Mouse (Mus musculus) cortical plate, adult 2 months (tissue): ENCODE results near the gene Zfp672. TPM values are rescaled to one million over a fixed set of nuclear protein-coding genes. Genes with fewer than 3 reads are reported as not detected.

Source experiments
- H3K27ac ChIP-seq: fragments of 200-500 bp; 2 replicates; pipeline ENCODE4 v1.5.1; 2012; ENCODE audit warnings: low read length, control low read depth, inconsistent platforms; ENCODE audit not compliant: insufficient read depth
- H3K4me1 ChIP-seq: fragments of 200-500 bp; 2 replicates; pipeline ENCODE4 v1.6.1; 2011; ENCODE audit warnings: low read length; ENCODE audit not compliant: control insufficient read depth, insufficient read depth
- H3K4me3 ChIP-seq: fragments of 200-500 bp; 2 replicates; pipeline ENCODE4 v1.5.1; 2011; ENCODE audit warnings: mild to moderate bottlenecking, low read length, control low read depth; ENCODE audit not compliant: insufficient read depth
- CTCF ChIP-seq: fragments of 200-500 bp; IDR thresholded peaks from 2 replicates; pipeline ENCODE4 v1.5.1; 2011; ENCODE audit warnings: mild to moderate bottlenecking, control low read depth, low read length; ENCODE audit not compliant: insufficient read depth; ENCODE audit errors: extremely low read depth
- POLR2A ChIP-seq: fragments of 200-500 bp; IDR thresholded peaks from 2 replicates; pipeline ENCODE4 v1.6.1; 2011; ENCODE audit warnings: mild to moderate bottlenecking, low read length, control low read depth; ENCODE audit not compliant: insufficient read depth; ENCODE audit errors: extremely low read depth
- polyA plus RNA-seq: library from polyadenylated mRNA; depleted of rRNA; stranded (reverse); fragments of >200 nt; gene quantifications from 2 replicates; pipeline ENCODE4 v1.2.3, GENCODE M21; 2012

The Zfp672 gene
- polyA plus RNA-seq, 1 experiment = 50.2 TPM

DNA sequence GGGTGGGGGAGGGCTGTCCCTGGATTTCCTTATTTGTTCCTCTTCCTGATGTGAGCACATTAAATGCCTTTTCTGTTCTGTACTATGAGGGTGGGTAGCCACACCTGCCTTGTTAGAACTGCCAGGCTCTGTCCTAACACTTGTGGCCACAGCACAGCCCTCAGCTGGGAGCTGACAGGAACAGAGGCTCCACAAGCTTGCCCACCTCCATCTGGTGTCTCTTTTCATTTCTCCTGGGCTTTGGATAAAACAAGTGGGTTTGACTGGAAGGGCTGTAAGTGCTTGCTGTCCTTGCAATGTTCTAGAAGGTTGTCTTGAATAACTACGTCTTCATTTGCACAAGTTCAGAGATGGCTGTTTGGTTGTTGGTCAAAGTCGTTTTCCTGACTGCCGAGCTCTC, 24.8 kb upstream of the Zfp672 start:
- Histone ChIP-seq H3K27ac (no peak overlapping the region), H3K4me3 (no peak overlapping the region), H3K4me1 (peaks cover 2% of the 10 kb centered on the region; the same call in 1 of the 2 replicates)
- TF ChIP-seq CTCF = no peak
- no peak for TF ChIP-seq POLR2A

DNA sequence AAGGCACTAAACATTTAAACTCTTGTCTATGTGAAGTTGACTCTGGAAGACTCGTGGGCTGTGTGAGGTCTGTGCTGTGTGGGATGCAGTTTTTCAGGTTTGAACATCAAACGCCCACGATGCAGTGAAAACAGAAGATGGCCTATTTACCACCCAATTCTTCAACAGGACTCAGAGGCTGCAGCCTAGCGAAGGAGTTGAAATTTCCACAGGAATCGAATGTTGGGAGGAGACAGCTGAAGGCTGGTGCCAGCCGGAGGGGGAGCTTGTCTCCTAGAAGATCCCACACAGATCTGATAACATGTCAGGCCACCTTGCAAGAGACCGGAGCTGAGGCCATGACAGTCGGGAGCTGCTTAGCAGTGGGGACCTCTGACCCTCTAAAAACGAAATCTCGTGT, 24.3 kb upstream of the Zfp672 start:
- H3K4me1 ChIP-seq = peaks cover 2% of the 10 kb centered on the region; the same call in 1 of the 2 replicates
- TF ChIP-seq POLR2A = no peak
- no peak overlapping the region for H3K4me3 ChIP-seq
- H3K27ac ChIP-seq = no peak overlapping the region

DNA sequence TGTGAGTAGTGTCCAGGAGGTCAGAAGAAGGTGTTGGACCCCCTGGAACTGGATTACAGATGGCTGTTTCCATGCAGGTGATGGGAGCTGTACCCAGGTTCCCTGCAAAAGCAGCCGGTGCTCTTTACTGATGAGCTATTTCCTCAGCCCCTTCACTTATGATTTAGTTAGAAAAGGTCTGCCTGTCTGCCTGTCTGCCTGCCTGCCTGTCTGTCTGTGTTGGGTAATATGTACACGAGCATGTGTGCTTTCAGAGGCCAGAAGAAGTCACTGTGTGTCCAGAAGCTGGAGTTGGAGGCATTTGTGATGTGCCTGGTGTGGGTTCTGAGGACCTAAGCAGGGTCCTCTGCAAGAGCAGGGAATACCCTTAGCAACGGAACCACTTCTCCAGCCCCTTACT, 23.6 kb upstream of the Zfp672 start:
- H3K27ac ChIP-seq = no peak overlapping the region
- TF ChIP-seq POLR2A = no peak
- TF ChIP-seq CTCF = no peak
- peaks cover 2% of the 10 kb centered on the region; the same call in 1 of the 2 replicates for H3K4me1 ChIP-seq
- no peak overlapping the region for H3K4me3 ChIP-seq

DNA sequence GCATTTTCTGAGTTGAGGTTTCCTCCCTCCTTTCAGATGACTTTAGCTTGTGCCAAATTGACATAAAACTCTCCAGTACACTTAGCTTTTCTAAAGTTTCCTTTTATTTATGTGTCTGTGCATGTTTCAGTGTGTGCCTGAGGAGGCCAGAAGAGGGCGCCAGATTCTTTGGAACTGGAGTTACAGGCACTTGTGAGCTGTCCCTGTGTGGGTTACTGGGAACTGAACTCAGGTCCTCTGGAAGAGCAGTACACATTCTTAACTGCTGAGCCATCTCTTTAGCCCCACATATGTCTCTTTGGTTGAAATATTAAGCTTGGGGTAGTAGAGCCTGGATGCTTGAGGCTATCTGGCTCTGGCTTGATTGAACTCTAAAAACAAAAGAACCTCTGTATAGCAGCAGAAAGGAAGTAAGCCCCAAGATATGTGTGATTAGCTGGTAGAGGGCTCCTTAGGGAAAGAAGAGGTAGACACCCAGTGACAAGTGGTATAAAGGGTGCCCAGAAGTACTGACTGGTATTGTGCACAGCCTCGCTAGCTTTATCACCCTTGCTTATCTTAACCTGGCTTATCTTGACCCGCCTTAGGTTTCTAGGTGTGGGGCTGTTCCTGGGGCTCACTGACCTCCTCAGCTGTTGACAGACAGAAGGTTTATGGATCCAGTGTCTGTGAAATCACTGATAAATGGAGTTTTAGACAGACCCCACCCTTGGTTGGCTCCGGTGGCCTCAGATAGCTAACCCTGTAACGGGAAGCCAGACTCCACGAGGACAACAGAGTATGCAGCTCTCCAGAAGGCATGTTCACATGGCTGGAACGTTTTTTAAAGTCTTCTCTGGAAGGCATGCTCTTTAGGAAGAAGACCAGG, 22.8 kb upstream of the Zfp672 start:
- Histone ChIP-seq H3K4me1 (peaks cover 2% of the 10 kb centered on the region; the same call in 1 of the 2 replicates), H3K4me3 (no peak overlapping the region), H3K27ac (no peak overlapping the region)
- TF ChIP-seq POLR2A (no peak), CTCF (no peak)

DNA sequence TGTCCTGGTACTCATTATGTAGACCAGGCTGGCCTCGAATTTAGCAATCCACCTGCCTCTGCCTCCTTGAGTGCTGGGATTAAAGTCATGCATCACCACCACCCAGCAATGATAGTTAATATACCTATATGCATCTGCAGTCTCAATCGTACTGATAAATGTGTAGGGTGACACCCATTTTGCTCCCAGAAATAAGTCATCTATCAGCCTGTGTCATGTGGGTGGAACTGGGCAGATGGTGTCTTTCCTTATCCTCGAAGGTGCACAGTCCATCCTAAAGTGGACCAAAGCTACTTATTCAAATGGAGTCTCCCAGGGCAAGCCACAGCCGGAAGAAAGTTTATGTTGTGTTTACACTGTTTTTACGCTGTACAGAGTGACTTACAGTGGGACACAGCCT, 21.0 kb upstream of the Zfp672 start:
- H3K4me1 ChIP-seq = peaks cover 2% of the 10 kb centered on the region; the same call in 1 of the 2 replicates
- no peak overlapping the region for H3K27ac ChIP-seq
- H3K4me3 ChIP-seq = no peak overlapping the region
- TF ChIP-seq CTCF (no peak), POLR2A (no peak)

DNA sequence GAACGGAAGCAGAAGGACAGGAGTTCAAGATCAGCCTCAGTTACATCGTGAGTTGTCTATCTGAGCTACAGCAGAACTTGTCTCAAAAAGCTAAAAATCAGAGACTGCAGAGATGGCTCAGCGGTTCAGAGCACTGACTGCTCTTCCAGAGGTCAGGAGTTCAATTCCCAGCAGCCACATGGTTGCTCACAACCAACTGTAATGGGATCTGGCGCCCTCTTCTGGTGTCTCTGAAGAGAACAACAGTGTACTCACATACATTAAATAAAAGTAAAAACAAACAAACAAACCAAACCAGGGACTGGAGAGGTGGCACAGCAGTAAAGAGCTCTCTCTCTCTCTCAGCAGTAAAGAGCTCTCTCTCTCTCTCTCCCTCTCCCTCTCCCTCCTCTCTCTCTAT, 20.5 kb upstream of the Zfp672 start:
- H3K27ac ChIP-seq = no peak overlapping the region
- H3K4me1 ChIP-seq = peaks cover 2% of the 10 kb centered on the region; the same call in 1 of the 2 replicates
- H3K4me3 ChIP-seq = no peak overlapping the region
- TF ChIP-seq POLR2A (no peak), CTCF (no peak)

DNA sequence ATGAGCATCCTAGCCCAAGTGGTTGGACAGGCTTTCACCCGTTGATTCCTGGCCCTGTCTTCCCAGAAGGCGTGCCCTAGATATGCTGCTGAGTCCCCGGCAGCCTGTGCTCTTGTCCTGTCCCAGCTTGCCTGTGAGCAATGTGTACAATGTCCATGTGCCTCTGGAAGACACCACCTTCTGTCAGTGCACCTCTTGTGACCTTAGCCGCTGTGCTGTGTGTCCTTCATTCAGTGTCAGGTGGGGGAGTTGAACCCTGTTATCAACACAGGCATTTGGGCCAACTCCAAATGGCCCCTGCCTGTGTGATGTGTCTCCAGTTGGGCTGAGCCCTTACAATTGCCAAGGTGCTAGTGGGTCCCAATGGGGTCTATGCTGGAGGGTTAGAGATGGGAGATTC, 16.6 kb upstream of the Zfp672 start:
- H3K4me3 ChIP-seq = no peak overlapping the region
- TF ChIP-seq POLR2A (no peak), CTCF (no peak)
- no peak overlapping the region for H3K27ac ChIP-seq

DNA sequence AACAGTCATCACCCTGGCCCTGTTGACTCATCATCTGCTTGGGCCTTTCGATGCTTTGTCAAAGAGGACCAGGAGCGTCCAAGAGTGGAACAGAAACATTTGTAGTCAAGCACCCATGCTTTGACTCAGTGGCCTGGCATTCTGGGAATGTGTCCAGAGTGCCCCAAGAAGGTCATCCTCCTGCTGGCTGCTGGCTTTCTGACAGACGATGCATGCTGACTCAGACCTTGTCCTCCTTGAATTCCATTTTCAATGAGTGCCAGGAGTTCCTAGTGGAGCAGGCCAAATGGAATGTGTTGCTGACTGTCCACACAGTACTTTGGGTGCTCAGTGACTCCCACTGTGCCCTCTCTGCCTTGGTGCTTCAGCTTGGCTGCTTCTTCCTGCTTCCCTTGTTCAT, 4.6 kb upstream of the Zfp672 start:
- Histone ChIP-seq H3K4me1 (0 out of 2 replicates have a peak, but pooled peaks cover 5% of the 10 kb centered on the region), H3K4me3 (no peak overlapping the region), H3K27ac (no peak overlapping the region)
- TF ChIP-seq POLR2A (no peak), CTCF (no peak)

More for the DNA sequence above, 16.6 kb upstream of the Zfp672 start:
- no peaks in the 10 kb centered on the region for H3K4me1 ChIP-seq

DNA sequence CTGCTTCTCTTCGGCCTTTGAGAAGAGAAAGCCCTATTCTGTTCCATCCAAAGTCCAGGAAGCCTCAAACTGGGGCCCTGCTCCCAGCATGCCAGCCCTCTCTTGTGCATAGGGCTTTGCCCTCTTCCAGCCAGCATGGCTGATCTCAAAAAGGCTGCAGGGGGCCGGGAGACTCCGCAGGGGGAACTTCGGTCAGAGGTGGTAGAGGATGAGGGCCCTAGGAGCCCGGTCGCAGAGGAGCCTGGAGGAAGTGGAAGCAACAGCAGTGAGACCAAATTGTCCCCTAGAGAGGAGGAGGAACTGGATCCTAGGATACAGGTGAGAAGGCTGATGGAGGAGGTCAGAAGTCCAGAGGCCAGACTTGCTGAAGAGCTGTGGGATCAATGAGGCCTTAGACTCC, 1.4 kb upstream of the Zfp672 start:
- H3K4me1 ChIP-seq = peaks cover 9% of the 10 kb centered on the region; the same call in 1 of the 2 replicates
- no peak overlapping the region for H3K27ac ChIP-seq
- no peak for TF ChIP-seq CTCF
- TF ChIP-seq POLR2A = no peak
- H3K4me3 ChIP-seq = peak overlapping the region; percentile 95; the same call in 1 of the 2 replicates

DNA sequence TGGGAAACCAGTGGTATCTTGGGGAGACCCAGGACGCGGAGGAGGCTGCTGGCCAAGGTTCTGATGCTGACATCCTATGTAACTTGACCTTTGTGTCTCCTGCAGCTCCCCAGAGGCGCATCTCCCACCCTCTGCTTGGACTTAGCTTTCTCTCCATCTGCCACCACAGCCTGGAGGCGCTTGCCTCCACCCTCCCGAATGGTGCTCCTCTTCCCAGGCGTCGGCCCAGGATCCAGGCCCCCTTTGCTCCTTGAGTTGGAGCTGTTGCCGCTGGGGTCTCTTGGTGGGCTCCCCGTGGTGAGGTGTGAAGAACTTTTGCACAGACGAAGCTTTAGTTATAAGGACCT, 983 bp upstream of the Zfp672 start:
- Histone ChIP-seq H3K4me3 (peak overlapping the region; percentile 95), H3K27ac (no peak overlapping the region), H3K4me1 (peaks cover 9% of the 10 kb centered on the region; the same call in 1 of the 2 replicates)
- TF ChIP-seq POLR2A (no peak), CTCF (no peak)

DNA sequence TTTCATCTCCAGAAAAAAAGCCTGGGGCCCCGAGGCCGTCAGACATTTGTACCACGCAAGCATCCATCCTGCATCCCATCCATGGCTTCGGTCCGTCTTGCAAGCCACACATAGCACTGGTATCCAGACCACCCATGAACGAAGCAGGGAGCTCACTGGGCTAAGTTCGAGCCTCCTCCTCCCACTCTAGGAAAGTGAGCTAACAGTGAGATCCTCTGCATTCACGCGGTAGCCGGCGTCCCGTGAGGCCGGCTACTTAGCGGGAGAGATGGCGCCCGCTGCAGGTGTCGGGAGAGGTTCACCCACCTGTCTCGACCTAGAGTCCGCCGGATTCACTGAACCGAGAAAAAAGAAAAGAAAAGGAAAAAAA, 248 bp downstream of the Zfp672 start:
- Histone ChIP-seq H3K4me3 (peak overlapping the region; percentile 95), H3K27ac (0 out of 2 replicates have a peak overlapping the region, but pooled peaks have one; percentile 9), H3K4me1 (peaks cover 9% of the 10 kb centered on the region; the same call in 1 of the 2 replicates)
- no peak for TF ChIP-seq POLR2A
- TF ChIP-seq CTCF = no peak
